Mouse (Mus musculus) spleen, postnatal 4 days (tissue): ENCODE measurements around the gene C1qc.
A peak's percentile ranks its signal among the peaks of the same experiment; 100 is the strongest.

Source experiments
- DNase-seq, 2 experiments: peaks; one replicate each; pipeline ENCODE4 v3.0.0; 2022; ENCODE audit warnings: low spot score in 2 of 2

C1qc gene

GRCm38 (mm10) chr4:136892811-136893210 lies at the start of gene C1qc:
Gene C1qc (minus strand): TSS chr4:136893065.
- no peak for DNase-seq

DNA sequence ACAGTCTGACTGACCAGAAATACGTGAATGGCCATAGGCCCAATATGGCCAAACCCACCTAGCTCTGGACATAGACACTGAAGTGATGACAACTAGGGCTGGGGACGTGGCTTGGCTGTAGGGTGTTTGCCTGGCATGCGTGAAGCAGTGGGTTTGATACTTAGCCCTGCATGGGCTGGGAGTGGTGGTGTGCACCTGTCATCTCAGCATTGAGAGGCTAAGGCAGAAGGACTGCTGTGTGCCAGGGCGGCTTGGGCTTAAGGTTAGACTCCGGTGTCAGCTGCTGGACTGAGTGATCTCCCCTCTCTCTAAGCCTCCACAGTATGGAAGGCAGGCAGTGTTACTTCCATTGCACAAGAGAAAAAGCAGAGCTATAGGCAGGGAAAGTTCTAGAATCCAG lies 45.1 kb upstream of the C1qc start:
- no peak for DNase-seq

DNA sequence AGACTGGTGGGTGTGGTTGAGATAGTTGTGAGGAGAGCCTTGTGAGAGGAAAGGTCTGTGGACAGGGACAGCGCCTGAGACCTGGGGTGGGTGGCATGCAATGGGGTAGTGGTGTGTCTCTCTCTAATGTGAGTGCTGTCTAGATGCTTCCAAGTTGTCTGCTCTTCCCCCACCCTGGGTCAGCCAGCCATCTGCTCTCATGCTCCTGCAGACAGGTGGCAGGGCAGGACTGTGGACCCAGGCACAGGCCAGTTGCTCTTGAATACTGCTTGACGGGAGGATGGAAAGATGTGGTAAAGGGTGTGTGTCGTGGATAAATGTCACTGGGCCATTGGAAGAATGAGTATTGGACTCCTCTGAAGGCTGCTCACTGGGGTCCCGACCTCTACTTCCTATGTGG lies 44.5 kb upstream of the C1qc start:
- no peak for DNase-seq

- DNase-seq = no peak
Observed at GRCm38 (mm10) chr4:136934746-136935613, 42.1 kb upstream of the C1qc start.

DNA sequence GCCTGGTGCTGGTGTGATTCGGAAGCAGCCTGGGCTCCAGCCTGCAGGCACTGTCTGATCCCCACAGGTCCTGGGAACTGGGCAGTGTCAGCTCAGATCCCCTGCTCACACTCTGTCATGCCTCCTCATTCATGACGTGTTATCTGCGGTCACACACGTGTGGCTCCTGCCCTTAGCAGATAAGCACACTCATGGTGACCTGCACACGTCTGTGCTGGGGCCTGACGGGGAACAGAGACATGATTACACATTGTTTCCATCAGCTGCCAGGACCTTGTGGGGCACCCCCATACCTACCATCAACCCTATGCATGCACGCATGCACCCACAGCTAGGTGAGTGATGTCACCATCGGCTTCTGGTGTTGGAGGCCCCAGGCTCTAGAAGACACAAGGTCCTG lies 37.6 kb upstream of the C1qc start:
- no peak for DNase-seq

GRCm38 (mm10) chr4:136928928-136929327 lies 36.1 kb upstream of the C1qc start:
- no peak for DNase-seq

GRCm38 (mm10) chr4:136925804-136926203 lies 32.9 kb upstream of the C1qc start:
- DNase-seq = no peak

- DNase-seq = peak; percentile 41 to 76
Observed at GRCm38 (mm10) chr4:136924529-136924928, 31.7 kb upstream of the C1qc start.

GRCm38 (mm10) chr4:136919526-136919925 lies 26.7 kb upstream of the C1qc start:
- no peak for DNase-seq

DNA sequence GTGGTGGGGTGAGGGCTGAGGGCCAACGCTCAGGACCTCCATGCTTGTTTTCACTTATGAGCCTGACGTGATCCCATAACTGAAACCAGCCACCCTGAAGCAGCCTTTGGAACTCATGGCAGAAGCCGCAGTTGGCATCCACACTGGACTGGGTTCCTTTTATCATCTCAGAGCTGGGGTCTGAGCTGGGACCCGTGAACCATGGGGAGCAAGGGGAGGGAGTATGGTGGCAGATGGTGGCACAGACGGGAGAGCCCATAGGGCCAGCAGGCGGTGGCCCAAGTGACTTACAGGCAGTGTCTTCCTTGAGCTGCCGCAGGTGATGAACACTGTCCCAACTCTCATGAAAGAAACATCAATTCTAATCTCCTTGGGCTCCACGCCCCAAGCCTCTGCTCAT lies 26.0 kb upstream of the C1qc start:
- no peak for DNase-seq

DNA sequence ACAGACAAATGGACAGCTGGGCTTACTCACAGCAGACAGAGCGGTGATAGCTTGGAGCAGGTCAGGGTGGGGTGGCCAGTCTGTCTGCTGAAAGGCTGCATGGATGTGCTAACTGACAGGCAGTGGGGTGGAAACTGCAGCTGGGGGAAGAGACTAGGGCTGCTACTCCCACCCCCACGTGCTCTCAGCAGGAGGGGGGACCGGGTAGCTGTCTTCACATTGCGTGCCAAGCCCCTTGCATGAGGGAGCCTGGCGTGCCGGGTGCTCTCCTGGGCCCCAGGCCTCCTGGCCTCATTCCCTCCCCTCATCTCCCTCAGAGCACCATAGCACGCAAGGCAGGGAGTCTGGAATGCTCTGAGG lies 24.3 kb upstream of the C1qc start:
- no peak for DNase-seq

DNA sequence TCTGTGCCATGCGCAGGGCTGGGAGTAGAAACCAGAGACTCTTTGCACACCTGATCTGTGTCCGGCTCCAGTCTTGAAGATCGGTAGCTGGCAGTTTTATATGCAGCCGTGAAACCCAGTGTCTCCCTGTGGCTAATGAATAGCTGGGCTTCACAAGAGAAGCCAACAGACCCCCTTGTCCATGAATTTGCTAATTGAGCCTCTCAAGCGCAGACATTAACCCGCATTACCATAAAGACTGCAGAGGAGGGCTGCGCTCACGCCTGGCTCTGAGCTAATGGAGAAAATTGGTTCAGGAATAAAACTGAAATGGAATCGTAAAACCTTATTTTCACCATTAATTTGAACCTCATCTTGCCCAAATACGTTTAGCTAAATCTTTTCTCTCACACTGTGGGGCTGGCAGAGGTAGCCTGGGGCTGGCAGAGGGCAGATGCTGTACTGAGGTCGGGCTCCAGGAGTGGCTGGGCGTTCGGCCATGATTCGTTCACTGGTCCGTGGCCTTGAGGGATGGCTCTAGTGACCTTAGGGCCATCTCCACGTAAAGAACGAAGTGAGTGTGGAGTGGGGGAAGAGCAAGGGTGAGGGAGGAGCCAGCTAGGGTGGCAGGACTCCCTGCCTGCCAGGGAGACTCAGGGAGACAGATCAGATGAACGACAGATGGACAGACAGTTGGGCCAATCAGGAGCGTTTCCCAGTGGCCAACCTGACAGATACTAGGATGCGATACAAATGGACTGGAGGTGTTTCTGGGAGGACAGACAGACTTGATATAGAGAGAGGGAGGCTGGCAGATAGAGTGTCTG lies 23.7 kb upstream of the C1qc start:
- DNase-seq = no peak

- no peak for DNase-seq
Observed at GRCm38 (mm10) chr4:136912841-136913240, 20.0 kb upstream of the C1qc start.

DNA sequence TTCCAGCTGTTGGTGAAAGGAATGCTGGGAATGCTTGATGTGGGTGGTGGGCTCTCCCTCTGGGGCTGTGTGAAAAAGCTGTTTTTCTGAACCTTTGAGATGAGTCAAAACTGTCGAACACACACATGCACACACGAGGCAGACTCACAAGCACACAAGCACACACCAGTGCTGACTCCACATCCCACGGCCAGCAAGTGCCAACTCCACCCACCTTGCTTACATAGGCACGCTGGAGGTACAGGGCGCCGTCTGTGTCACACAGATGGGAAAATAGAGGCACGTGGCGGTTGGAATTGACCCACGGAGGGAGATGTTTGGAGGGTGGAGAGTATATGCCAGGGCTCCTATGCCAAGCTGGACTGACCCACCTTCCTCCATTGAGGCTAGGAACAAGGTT lies 18.9 kb upstream of the C1qc start:
- no peak for DNase-seq

GRCm38 (mm10) chr4:136911211-136911646 lies 18.4 kb upstream of the C1qc start:
- no peak for DNase-seq

GRCm38 (mm10) chr4:136907809-136908208 lies 14.9 kb upstream of the C1qc start:
- no peak for DNase-seq

- no peak for DNase-seq
Observed at GRCm38 (mm10) chr4:136907033-136907432, 14.2 kb upstream of the C1qc start.

DNA sequence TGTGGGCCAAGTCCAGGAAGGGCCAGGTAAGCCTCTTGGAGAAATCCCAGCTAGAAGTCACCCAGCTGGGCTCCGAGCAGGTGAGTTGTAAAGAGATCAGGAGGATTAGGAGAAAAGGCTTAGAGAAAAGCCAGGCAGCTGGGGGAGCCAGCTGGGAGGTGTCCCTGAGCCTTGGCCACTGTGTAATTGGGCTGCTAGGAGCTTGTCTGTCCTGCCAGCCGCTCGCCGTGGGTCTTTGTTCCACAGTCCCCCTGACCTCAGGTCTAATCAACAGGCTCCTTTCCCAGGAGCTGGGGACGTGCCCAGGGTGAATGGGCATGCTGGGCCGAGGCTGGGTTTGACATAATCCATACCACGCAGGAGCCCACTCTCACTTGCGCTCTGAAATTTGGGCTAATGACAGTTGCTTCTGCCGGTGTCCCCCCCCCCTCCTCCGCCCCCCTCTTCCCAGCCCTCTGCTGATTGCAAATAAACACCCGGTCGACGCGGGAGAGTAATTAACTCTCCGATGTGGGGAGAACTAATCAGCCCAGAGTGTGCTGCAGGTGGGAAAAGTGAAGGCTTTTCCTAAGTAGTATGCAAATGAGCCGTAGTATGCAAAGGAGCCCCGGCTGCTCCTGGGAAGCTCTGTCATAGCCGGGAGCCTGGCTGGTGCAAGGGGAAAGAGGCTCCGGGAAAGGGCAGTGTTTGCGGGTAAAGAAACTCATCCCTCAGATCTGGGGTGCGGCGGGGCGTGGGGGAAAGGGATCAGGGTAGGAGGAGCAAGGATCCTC lies 12.1 kb upstream of the C1qc start:
- no peak for DNase-seq

DNA sequence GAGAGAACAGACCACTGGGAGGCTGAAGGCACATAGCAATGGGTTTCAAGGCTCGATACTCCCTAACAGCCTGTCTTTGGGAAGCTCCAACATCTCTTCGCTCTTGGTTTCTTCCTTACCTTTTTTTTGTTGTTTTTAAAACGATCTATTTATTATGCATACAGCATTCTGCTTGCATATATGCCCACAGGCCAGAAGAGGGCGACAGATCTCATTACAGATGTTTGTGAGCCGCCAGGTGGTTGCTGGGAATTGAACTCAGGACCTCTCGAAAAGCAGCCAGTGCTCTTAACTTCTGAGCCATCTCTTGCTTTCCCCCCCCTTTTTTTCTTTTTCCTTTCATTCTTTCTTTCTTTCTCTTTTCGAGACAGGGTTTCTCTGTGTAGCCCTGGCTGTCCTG lies 6.3 kb upstream of the C1qc start:
- no peak for DNase-seq

- no peak for DNase-seq
Observed at GRCm38 (mm10) chr4:136898637-136899036, 5.8 kb upstream of the C1qc start, which contains the start of gene C1qa. Gene C1qa (minus strand): TSS chr4:136898803.

DNA sequence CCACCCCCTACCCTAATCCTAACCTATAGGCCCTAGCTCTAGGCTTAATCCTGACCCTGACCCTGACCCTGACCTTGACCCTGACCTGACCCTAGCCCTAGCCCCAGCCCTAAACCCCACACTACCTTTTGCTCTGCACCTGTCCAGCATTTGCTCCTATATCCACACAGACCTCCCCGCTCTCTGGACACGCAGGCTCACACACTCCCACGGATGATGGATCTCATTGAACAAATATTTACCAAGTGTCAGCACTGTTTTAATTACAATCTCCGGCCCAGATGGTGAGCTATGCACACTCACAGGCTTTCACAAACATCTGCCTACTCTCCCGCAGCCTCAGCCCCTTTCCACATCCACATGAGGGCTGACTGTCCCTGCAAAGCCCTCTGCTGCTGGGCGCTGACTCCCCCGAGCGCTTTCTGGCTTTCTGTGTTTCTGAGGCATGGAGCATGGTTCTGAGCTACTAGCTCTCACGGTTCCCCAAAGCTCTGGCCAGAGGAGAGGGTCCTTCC lies 5.3 kb upstream of the C1qc start:
- DNase-seq = no peak

- DNase-seq = no peak
Observed at GRCm38 (mm10) chr4:136896461-136896860, 3.6 kb upstream of the C1qc start.
